Mouse (Mus musculus) hematopoietic stem cell, adult 5-6 weeks (primary cell): ENCODE measurements around the gene Cnn3. TPM values are rescaled to one million over a fixed set of nuclear protein-coding genes. Genes with fewer than 3 reads are reported as not detected.
A peak's percentile ranks its signal among the peaks of the same experiment; 100 is the strongest.

Experiments
- ATAC-seq, 2 experiments: fragments of 125-278 bp in 1 of 2; replicated peaks in 1 of 2; 2 replicates each; pipeline ENCODE4 v1.8.0; 2016 to 2017; ENCODE audit warnings: inconsistent platforms in 2 of 2, mild to moderate bottlenecking in 2 of 2, moderate number of reproducible peaks in 2 of 2, low read depth in 1 of 2, moderate TSS enrichment in 1 of 2; ENCODE audit not compliant: low FRiP score in 2 of 2, poor library complexity in 2 of 2, severe bottlenecking in 2 of 2, insufficient read depth in 1 of 2, low TSS enrichment in 1 of 2
- total RNA-seq: library from RNA; stranded (forward); fragments of 172-1452, 232-1000 nt; gene quantifications from 2 replicates; pipeline ENCODE4 v1.2.3, GENCODE M21; 2017

Cnn3 gene
- total RNA-seq, 1 experiment from 2014 or later: 44.8 TPM

DNA sequence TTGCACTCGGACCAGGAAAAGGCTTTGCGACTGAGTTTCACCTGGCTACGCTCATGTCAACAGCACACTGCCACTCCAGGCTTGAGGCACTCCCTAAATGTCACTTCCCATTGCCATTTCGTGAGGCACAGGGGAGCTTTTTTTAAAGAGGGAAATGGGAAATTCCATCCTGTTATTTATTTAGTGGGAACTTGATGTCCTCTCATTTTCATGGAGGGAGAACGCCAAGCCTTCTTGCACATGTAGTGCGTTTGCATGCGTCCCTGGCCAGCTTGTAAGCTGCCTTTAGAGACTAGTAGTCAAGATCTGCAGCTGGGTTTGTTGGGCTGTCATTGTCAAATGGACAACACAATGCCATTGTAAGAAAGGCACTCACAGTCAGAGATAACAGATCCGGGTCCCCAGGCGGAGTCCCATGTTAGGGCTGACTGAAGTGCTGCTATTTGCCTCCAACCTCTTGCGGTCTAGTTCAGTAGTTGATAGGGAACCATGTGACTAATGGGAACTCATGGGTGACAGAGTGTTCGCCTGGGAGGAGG lies 13.4 kb downstream of the Cnn3 start:
- no peak for ATAC-seq

DNA sequence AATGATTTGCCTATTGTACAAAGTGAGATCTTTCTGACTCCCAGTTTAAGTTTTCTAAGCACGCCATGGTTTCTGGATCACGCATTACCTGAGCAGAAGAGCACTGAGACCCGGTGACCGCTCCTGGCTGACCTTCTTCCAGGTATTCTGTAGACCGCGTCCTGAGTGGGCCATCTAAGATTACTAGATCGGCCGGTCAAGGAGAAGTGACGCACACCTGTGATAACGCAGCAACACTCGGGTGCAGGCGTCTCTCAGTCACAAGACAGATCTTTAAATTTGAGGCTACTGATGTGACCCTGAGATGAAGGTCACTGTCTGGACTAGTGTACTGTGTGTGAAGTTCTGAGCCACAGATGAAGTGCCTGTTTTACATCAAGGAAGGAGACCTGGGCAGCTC lies 15.2 kb downstream of the Cnn3 start:
- ATAC-seq: no peak

DNA sequence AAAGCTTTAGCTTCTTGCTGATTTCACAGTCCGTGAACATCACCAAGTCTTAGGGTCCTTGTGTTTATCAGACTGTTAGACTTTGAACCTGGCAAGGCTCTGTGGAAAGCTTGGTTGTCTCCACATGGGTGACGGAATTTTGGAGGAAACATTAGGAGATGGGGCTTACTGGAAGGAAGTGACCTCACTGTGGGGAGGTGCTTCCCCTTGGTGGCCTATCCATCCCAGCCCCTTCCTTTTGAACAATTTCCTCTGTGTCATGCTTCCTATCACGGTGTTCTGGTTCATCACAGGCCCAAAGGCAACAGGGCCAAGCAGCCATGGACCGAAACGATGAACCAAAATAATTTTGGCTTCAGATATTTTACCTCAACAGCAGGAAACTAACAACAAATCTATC lies 16.0 kb downstream of the Cnn3 start:
- peak in 1 of 2 experiments; percentile 24; a peak in 1 of 4 replicates for ATAC-seq

DNA sequence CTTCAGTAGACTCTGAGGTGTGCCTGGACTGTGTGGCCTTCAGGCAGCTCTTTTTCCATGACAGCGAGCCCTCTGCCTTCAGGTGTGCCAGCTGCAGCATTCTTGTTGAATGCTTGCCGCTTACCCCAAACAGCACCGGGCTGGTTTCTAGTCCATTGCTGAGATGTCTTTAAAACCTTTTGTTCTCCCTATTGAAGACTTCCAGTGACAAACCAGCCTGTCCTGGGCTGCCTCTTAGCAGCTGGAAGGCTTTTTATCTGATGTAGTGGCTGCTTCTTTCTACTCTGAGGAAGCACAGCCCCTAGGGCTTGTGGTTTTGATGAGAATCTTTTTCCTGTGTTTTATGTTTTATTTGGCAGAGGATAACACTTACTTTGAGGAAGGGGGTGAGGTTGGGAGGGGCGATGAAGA lies 17.6 kb downstream of the Cnn3 start:
- ATAC-seq: peak; percentile 49 to 61

DNA sequence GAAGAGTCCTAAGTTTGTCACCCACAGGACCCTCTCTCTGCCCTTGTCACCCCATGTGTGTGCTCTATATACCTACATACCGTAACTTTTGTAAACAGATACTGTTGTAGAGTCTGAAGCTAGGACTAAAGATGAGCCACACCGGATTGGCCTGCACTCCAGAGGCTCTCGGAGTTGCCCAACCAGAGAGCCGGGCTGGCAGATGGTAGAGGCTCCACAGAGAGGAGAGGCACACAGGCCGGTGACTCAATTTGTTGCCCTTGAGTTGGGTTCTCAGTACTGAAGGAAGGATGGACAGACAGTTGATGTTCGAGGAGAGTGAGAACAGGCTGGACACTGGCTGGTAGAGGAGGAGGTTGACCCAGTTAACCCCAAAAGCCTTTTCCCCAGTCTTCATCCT lies 18.1 kb downstream of the Cnn3 start:
- ATAC-seq: no peak

DNA sequence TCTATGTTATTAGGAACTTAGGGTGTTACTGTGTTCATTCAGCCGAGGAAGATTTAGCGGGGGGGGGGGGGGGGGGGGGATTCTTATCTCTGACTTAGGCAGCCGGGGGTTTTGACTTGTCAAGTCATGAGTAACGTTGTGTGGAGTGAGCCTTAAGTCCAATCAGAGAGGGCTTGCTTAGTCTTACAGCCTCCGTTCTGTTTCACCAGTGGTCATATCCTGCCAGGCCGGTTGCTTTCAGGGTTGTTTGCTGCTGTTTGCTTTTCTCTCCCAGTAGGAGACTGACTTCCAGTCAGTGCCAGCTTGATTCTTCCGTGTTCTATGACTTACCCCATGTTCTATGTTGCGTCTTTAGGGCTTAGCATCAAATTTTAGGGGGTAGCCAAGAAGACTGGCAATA lies 20.2 kb downstream of the Cnn3 start:
- no peak for ATAC-seq

DNA sequence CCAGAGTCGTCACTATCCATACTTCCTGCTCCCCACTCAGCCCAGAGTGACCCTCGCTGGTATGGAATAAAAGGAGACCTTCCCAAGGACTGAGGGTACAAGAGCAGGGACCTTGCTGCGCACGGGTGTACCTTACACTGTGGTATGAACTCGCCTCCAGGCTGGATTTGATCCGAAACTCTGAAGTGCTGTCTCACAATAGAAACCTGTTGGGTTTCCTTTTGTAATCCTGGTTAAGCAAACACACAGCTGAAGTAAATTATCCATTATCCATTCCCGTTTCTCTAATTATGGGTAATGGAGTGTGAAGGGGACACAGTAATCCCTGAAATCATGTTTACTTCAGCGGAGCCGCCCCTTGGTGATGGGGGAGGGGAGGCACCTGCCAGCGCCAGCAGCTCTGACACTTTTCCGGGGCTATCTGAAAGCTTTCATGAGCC lies 21.8 kb downstream of the Cnn3 start:
- no peak for ATAC-seq

DNA sequence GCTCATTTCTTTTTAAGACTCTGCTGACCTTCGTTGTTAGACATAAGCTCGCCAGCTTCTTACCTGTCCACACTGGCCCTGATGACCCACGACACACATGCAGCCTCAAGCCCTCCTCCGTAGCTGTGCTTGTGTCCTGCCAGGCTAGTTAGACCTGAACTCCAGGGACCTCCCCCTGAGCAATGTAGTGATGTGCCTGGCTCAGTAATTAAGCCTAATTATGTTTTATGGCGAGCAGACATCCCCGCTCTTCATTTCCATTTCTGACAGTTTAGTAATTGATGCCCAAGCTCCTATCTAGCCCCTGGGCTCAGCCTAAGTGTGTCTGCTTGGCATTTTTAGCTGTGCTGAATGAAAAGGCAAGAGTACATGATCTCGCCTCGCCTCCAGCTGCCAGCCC lies 22.3 kb downstream of the Cnn3 start:
- ATAC-seq: no peak

DNA sequence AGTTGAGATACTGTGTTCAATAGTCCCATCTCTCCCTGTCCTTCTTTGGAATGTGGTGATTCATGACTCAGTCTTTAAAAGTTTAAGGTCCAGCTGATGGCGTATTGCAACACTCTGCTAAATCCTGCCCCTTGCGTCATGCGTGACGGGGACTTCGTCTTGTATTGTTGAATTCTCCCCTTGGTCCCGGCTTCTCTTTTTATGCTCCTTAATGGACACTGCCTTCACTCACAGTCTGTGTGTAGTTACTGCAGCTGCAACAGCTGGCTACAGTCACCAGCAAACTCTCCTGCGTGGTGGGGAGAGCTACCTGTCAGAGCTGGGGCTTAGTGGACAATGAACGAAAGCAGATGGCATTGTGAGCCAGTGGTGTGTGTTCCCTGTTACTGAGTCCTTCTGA lies 23.2 kb downstream of the Cnn3 start:
- ATAC-seq: no peak

DNA sequence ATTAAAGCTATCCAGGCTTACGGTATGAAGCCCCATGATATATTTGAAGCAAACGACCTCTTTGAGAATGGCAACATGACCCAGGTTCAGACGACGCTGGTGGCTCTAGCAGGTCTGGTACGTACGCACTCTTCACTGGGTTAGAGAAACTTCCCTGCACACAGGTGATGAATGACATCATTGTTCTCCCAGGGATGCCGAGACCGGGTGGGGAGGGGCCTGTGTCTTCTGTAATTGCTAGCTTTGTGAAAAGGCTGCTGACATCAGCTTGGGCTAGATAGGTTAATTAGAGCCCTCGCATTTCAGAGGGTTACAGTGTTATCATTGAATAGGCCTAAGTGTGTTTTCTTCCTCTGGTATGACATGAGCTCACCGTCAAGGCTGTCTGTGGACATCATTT lies 25.1 kb downstream of the Cnn3 start:
- no peak for ATAC-seq

DNA sequence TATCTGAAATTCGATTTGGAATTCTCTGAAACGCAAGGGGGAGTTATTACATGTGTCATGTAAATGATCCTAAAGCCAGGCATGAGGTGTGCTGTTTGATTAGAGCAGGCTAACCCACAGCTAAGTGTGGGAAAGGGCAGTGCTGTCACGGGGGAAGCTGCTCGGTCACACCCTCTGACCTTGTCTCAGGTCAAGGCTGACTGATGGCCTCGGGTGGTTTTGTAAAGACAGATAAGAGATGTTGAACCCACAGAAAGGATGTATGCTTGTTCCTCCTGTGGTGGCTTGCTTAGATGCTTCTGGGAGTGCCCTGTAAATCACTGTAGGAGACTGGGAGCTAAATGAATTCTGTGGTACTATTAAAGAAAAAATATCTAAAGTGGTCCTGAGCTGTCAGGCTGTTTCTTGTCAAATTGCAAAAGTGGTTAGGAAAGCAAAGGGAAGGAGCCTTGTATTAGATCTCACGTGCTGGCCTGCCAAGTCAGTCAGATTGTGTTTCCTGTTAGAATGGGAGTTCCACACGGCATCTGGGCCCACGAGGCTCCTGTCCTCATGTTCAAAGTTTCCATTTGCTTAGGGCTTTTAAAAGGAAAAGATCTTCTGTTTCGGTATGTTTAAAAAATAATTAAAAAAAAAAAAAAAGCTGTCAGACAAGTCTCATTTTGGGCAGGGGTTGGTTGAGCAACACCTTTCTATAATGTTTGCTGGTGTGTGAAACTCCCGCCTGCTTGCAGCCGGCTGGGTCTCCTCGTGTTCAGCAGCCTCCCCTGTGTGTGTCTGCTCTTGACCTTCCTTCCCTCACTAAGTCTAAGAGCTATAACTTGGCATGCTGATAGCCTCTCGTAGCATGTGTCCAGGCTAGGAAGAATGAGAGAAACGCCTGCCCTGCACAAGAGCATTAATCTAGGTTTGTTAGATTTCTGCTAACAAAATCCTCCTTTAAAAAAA lies 32.5 kb downstream of the Cnn3 start:
- ATAC-seq: peak in 1 of 2 experiments; percentile 38; a peak in 2 of 4 replicates

DNA sequence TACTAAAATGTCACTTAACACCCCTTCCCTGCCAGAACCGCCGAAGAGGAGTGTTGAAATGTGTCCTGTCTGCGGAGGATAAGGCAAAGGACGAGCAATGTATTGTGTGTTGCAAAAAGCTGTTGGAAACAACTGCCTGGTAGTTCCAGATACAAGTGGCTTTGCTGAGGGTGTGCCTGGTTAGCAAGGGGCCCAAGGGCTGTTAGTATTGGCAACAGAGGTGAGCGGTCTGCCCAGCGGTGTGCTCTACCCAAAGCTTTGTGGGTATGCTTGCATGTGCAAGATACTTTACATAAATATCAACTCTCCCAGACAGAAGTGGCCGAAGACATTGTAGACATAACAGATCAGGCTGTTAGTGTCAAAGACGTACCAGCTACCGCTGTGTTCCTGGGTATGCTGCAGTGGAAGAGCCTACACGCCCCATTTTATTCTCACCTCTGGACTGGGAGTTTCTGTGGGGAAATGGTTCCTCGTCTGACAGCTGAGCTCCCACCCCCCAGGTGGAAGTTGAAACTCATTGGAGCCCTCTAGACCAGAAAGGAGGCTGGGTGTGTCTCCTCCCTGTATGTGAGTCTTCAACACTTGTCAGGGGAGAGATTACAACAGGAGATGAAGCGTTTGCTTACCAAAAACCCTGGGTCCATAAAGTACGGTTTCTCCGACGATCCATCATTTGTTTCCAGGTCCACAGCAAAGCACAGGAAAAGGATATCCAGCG lies 34.3 kb downstream of the Cnn3 start:
- peak in 1 of 2 experiments; percentile 50; a peak in 1 of 4 replicates for ATAC-seq

DNA sequence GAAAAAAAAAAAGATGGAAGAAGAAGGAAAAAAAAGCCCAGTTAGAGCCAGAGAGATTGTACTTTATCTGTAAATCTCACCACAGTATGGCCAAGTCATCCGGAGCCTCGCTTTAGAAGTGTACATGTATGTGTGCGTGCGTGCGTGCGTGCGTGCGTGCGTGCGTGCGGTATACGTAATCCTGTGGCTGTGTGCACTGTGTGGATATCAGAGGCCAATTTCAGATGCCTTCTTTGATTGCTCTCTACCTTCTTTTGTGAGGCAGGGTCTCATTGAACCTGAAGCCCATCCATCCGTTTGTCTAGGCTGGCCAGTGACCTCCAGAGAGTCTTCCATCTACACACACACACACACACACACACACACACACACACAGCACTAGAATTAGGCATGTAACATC lies 35.2 kb downstream of the Cnn3 start:
- ATAC-seq: no peak

DNA sequence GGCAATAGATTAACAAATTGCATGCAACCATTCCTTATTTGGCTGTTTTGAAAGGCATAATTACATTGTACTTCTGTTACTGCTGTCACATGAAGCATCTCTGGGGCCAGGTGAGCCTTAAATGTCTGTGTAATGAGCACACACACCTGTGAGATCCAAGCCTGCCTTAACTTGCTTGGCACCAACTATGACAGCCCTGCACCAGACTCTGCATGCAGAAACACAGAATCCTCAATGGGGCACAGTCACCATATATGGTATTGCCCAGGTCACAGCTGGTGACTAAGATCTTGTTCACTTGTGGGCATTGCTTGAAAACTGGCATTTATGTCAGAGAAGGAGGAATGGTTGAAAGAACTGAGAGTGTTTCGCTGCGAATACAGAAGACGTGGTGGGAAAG lies 36.5 kb downstream of the Cnn3 start:
- no peak for ATAC-seq

DNA sequence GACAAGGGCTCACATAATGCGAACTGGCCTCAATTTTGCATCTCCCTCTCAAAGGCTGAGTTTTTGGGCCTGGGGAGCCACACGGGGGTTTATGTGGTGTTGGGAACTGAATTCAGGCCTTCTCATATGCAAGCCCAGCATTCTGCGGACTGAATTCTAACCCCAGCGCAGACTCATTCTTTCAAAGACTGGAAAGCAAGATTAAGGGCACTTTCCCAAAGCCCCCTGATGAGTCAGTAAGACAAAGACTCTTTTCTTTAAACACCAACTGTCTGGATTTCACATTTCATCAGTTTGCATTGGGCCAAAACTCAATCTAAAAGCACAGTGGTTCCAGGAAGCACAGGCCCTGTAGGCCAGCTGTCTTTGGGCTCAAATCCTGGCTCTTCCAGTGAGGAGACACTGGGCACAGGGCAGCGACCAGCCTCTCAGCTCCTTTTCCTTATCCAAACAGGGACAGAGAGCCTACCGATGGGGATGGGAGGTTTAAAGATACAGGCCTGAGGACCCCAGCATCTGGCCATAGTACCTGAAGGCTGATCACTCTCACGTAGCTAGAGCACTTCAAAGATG lies 38.5 kb downstream of the Cnn3 start:
- ATAC-seq: no peak

DNA sequence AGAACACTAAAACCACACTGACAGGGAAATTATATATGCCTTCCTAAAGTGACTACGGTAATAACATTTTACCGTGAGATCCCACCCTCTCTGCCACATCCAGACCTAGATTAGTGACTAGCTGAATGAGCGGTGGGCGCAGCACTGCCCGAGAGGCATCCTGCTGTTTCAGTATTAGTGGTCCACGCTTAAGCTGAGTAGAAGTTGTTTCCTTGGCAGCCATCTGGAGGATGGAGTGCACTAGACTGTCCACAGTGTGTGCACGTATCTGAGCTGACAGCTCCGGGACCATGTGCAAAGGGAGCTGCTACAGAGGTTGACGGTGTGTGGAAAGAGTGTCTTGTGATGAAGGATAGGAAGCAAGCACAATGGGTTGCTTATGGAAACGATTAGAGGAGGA lies 39.5 kb downstream of the Cnn3 start:
- no peak for ATAC-seq

DNA sequence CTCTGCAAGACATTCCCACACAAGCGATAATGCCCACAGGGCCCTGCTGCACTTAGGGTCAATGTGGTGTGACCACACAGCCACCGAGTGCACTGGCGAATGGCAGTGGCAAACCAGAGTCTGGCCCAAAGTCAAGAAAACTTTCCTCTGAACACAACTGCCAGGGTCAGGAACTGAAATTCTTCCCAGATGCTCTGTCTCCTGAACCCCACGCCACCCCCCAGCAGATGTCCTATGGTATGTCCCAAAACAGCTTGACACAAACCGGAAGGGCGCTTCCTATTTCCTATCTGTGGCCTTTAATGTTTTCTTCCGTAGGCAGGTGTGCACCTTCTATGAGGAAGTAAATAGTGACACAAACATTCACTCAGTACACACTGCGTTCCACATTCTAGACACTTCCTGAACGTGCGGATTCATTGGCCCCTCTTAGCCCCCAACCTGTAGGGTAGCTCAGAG lies 40.8 kb downstream of the Cnn3 start:
- ATAC-seq: peak; percentile 61 to 66

DNA sequence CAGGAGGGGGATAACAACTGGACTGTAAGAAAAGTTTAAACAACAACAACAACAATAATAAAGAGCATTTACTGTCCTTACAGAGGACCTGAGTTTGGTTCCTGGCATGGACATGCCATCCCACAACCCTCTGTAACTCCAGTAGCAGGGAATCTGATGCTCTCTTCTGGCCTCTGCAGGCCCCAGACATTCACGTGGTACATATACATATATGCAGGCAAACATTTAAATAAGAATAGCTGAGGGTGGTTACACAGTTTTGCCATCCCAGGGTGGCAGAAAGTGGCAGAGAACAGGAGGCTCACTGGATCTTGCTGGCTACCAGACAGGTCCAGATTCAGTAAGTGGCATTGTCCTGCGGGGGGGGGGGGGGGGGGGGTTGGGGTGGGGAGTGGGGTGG lies 41.8 kb downstream of the Cnn3 start:
- no peak for ATAC-seq
